Mouse (Mus musculus): ENCODE measurements around the gene Crim1. TPM values are rescaled to one million over a fixed set of nuclear protein-coding genes. Genes with fewer than 3 reads are reported as not detected.

Crim1 gene
- polyA plus RNA-seq (2015; fragmentation: Nextera tagmentation; extraction: Ambion mirVana) = 11.6 and 13.1 TPM in 2 replicates

GRCm38 (mm10) chr17:78199626-78200560 is at the start of gene Crim1:
Crim1 (plus strand) TSS chr17:78200248.
- H3K9ac ChIP-seq = peak within 1 kb of the TSS; percentile 78
- WGBS = under 1% methylated on average over 57 of the region's 90 CpGs
- no peaks in the 10 kb centered on the region for H3K27me3 ChIP-seq (replicated peaks)
- H3K36me3 ChIP-seq (replicated peaks) = no peaks in the 10 kb centered on the region
- peak within 1 kb of the TSS; percentile 95 for H3K4me3 ChIP-seq
- H3K27ac ChIP-seq = peak within 1 kb of the TSS; percentile 93
- peak; percentile 80 for ATAC-seq (replicated peaks)
- peak within 1 kb of the TSS; percentile 76 for H3K4me2 ChIP-seq
- H3K4me1 ChIP-seq = peaks cover 36% of the 10 kb centered on the region
- no peaks in the 10 kb centered on the region for H3K9me3 ChIP-seq

GRCm38 (mm10) chr17:78151479-78152282 is 48.4 kb upstream of the Crim1 start:
- WGBS = 68% methylated on average over 13 of the region's 13 CpGs
- H3K4me2 ChIP-seq = no peak overlapping the region
- ATAC-seq (replicated peaks) = peak; percentile 50; the same call in 1 of the 2 replicates
- no peaks in the 10 kb centered on the region for H3K9me3 ChIP-seq
- H3K9ac ChIP-seq = no peak overlapping the region
- H3K27me3 ChIP-seq (replicated peaks) = no peaks in the 10 kb centered on the region
- H3K4me3 ChIP-seq = no peak overlapping the region
- H3K4me1 ChIP-seq = no peaks in the 10 kb centered on the region
- no peaks in the 10 kb centered on the region for H3K36me3 ChIP-seq (replicated peaks)
- no peak overlapping the region for H3K27ac ChIP-seq

GRCm38 (mm10) chr17:78163278-78163677 is 36.8 kb upstream of the Crim1 start:
- H3K9ac ChIP-seq = no peak overlapping the region
- no peak overlapping the region for H3K27ac ChIP-seq
- H3K36me3 ChIP-seq (replicated peaks) = no peaks in the 10 kb centered on the region
- H3K4me3 ChIP-seq = no peak overlapping the region
- no peaks in the 10 kb centered on the region for H3K27me3 ChIP-seq (replicated peaks)
- 33% methylated on average over 5 of the region's 5 CpGs for WGBS
- ATAC-seq (replicated peaks) = no peak
- H3K4me1 ChIP-seq = no peaks in the 10 kb centered on the region
- no peak overlapping the region for H3K4me2 ChIP-seq
- no peaks in the 10 kb centered on the region for H3K9me3 ChIP-seq

GRCm38 (mm10) chr17:78163724-78164236 is 36.3 kb upstream of the Crim1 start:
- no peak overlapping the region for H3K27ac ChIP-seq
- H3K4me2 ChIP-seq = no peak overlapping the region
- 88% methylated on average over 10 of the region's 10 CpGs for WGBS
- no peaks in the 10 kb centered on the region for H3K9me3 ChIP-seq
- H3K4me3 ChIP-seq = no peak overlapping the region
- no peaks in the 10 kb centered on the region for H3K4me1 ChIP-seq
- H3K27me3 ChIP-seq (replicated peaks) = no peaks in the 10 kb centered on the region
- H3K36me3 ChIP-seq (replicated peaks) = no peaks in the 10 kb centered on the region
- ATAC-seq (replicated peaks) = no peak
- no peak overlapping the region for H3K9ac ChIP-seq

- no peak overlapping the region for H3K4me3 ChIP-seq
- no peak overlapping the region for H3K4me2 ChIP-seq
- H3K9me3 ChIP-seq = no peaks in the 10 kb centered on the region
- no peaks in the 10 kb centered on the region for H3K4me1 ChIP-seq
- no peak overlapping the region for H3K27ac ChIP-seq
- H3K27me3 ChIP-seq (replicated peaks) = no peaks in the 10 kb centered on the region
- ATAC-seq (replicated peaks) = no peak
- no peaks in the 10 kb centered on the region for H3K36me3 ChIP-seq (replicated peaks)
- no peak overlapping the region for H3K9ac ChIP-seq
These were observed 34.2 kb upstream of the Crim1 start for GRCm38 (mm10) chr17:78165855-78166254.

GRCm38 (mm10) chr17:78166566-78166965 is 33.5 kb upstream of the Crim1 start:
- no peaks in the 10 kb centered on the region for H3K9me3 ChIP-seq
- H3K4me1 ChIP-seq = no peaks in the 10 kb centered on the region
- H3K4me2 ChIP-seq = no peak overlapping the region
- H3K4me3 ChIP-seq = no peak overlapping the region
- no peak overlapping the region for H3K9ac ChIP-seq
- no peaks in the 10 kb centered on the region for H3K27me3 ChIP-seq (replicated peaks)
- WGBS = 90% methylated on average over 4 of the region's 4 CpGs
- no peak for ATAC-seq (replicated peaks)
- H3K27ac ChIP-seq = no peak overlapping the region
- no peaks in the 10 kb centered on the region for H3K36me3 ChIP-seq (replicated peaks)

GRCm38 (mm10) chr17:78172371-78172770 is 27.7 kb upstream of the Crim1 start:
- no peak for ATAC-seq (replicated peaks)
- WGBS = 84% methylated on average over 2 of the region's 2 CpGs
- no peak overlapping the region for H3K9ac ChIP-seq
- H3K36me3 ChIP-seq (replicated peaks) = no peaks in the 10 kb centered on the region
- H3K4me3 ChIP-seq = no peak overlapping the region
- no peaks in the 10 kb centered on the region for H3K4me1 ChIP-seq
- no peaks in the 10 kb centered on the region for H3K27me3 ChIP-seq (replicated peaks)
- H3K4me2 ChIP-seq = no peak overlapping the region
- H3K9me3 ChIP-seq = no peaks in the 10 kb centered on the region
- no peak overlapping the region for H3K27ac ChIP-seq

GRCm38 (mm10) chr17:78180766-78181165 is 19.3 kb upstream of the Crim1 start:
- Histone ChIP-seq H3K4me1 (no peaks in the 10 kb centered on the region), H3K9me3 (no peaks in the 10 kb centered on the region), H3K4me3 (no peak overlapping the region), H3K36me3 (replicated peaks) (no peaks in the 10 kb centered on the region), H3K4me2 (no peak overlapping the region), H3K9ac (no peak overlapping the region), H3K27ac (no peak overlapping the region), H3K27me3 (replicated peaks) (no peaks in the 10 kb centered on the region)
- 86% methylated on average over 6 of the region's 6 CpGs for WGBS
- ATAC-seq (replicated peaks) = no peak

- no peak overlapping the region for H3K27ac ChIP-seq
- H3K9ac ChIP-seq = no peak overlapping the region
- H3K4me1 ChIP-seq = peaks cover 13% of the 10 kb centered on the region; the same call in 1 of the 2 replicates
- ATAC-seq (replicated peaks) = no peak
- no peak overlapping the region for H3K4me2 ChIP-seq
- H3K27me3 ChIP-seq (replicated peaks) = no peaks in the 10 kb centered on the region
- H3K36me3 ChIP-seq (replicated peaks) = no peaks in the 10 kb centered on the region
- no peak overlapping the region for H3K4me3 ChIP-seq
- H3K9me3 ChIP-seq = no peaks in the 10 kb centered on the region
- WGBS = 94% methylated on average over 5 of the region's 5 CpGs
These were observed 3.9 kb upstream of the Crim1 start for GRCm38 (mm10) chr17:78196184-78196583.

- no peaks in the 10 kb centered on the region for H3K9me3 ChIP-seq
- no peak for ATAC-seq (replicated peaks)
- 23% methylated on average over 7 of the region's 7 CpGs for WGBS
- peaks cover 17% of the 10 kb centered on the region for H3K4me1 ChIP-seq
- no peak overlapping the region for H3K4me2 ChIP-seq
- no peaks in the 10 kb centered on the region for H3K36me3 ChIP-seq (replicated peaks)
- H3K9ac ChIP-seq = no peak overlapping the region
- H3K27me3 ChIP-seq (replicated peaks) = no peaks in the 10 kb centered on the region
- H3K27ac ChIP-seq = no peak overlapping the region
- no peak overlapping the region for H3K4me3 ChIP-seq
These were observed 2.9 kb upstream of the Crim1 start for GRCm38 (mm10) chr17:78197111-78197510.

GRCm38 (mm10) chr17:78198140-78198539 is 1.9 kb upstream of the Crim1 start:
- WGBS = 79% methylated on average over 4 of the region's 4 CpGs
- ATAC-seq (replicated peaks) = no peak
- Histone ChIP-seq H3K36me3 (replicated peaks) (no peaks in the 10 kb centered on the region), H3K9me3 (no peaks in the 10 kb centered on the region), H3K27me3 (replicated peaks) (no peaks in the 10 kb centered on the region), H3K4me1 (peaks cover 26% of the 10 kb centered on the region), H3K4me2 (no peak overlapping the region), H3K9ac (no peak overlapping the region), H3K27ac (no peak overlapping the region), H3K4me3 (no peak overlapping the region)

GRCm38 (mm10) chr17:78198820-78199219 is 1.2 kb upstream of the Crim1 start:
- Histone ChIP-seq H3K4me1 (peaks cover 29% of the 10 kb centered on the region), H3K9me3 (no peaks in the 10 kb centered on the region), H3K27ac (peak overlapping the region; percentile 93), H3K9ac (peak overlapping the region; percentile 78; the same call in 1 of the 2 replicates), H3K4me2 (peak overlapping the region; percentile 76), H3K27me3 (replicated peaks) (no peaks in the 10 kb centered on the region), H3K36me3 (replicated peaks) (no peaks in the 10 kb centered on the region), H3K4me3 (peak overlapping the region; percentile 95)
- WGBS = 10% methylated on average over 4 of the region's 4 CpGs
- no peak for ATAC-seq (replicated peaks)

Measured in midbrain, embryonic 15.5 days (tissue).